Mouse (Mus musculus) hindbrain, embryonic 11.5 days (tissue): Measurements from ENCODE around the gene Krt13. TPM values are rescaled to one million over a fixed set of nuclear protein-coding genes. Genes with fewer than 3 reads are reported as not detected.

Experiments used
- ATAC-seq: fragments of 200-750 bp; cut with Nextera tagmentation; 2 replicates; pipeline ENCODE4 v1.8.0; 2017; ENCODE audit warnings: mild to moderate bottlenecking, moderate TSS enrichment, moderate library complexity; ENCODE audit not compliant: low FRiP score
- DNase-seq: peaks from one replicate; pipeline ENCODE4 v3.0.0-alpha.2; 2015; ENCODE audit warnings: low spot score
- H3K27ac ChIP-seq: fragments of 300-500 bp; sonication (generic); 2 replicates; pipeline ENCODE4 v1.5.1; 2014; ENCODE audit warnings: mild to moderate bottlenecking, low read depth, low read length
- H3K27me3 ChIP-seq: fragments of 300-500 bp; sonication (generic); 2 replicates; pipeline ENCODE4 v1.6.1; 2014; ENCODE audit warnings: mild to moderate bottlenecking, low read length, moderate library complexity, mixed read lengths; ENCODE audit not compliant: control insufficient read depth, insufficient read depth
- H3K36me3 ChIP-seq: fragments of 300-500 bp; sonication (generic); 2 replicates; pipeline ENCODE4 v1.6.1; 2014; ENCODE audit warnings: mild to moderate bottlenecking, low read length, moderate library complexity, mixed read lengths; ENCODE audit not compliant: control insufficient read depth, insufficient read depth
- H3K4me1 ChIP-seq: fragments of 300-500 bp; sonication (generic); replicated peaks from 2 replicates; pipeline ENCODE4 v1.6.1; 2014; ENCODE audit warnings: low read length, mixed read lengths; ENCODE audit not compliant: control insufficient read depth, insufficient read depth
- H3K4me2 ChIP-seq: fragments of 300-500 bp; sonication (generic); replicated peaks from 2 replicates; pipeline ENCODE4 v1.6.1; 2014; ENCODE audit warnings: mild to moderate bottlenecking, low read depth, low read length
- H3K4me3 ChIP-seq: fragments of 300-500 bp; sonication (generic); 2 replicates; pipeline ENCODE4 v1.5.1; 2014; ENCODE audit warnings: low read depth, low read length
- H3K9ac ChIP-seq: fragments of 300-500 bp; sonication (generic); 2 replicates; pipeline ENCODE4 v1.6.1; 2014; ENCODE audit warnings: low read depth, low read length
- H3K9me3 ChIP-seq: fragments of 300-500 bp; sonication (generic); 2 replicates; pipeline ENCODE4 v1.6.1; 2016; ENCODE audit warnings: low read length; ENCODE audit not compliant: control insufficient read depth
- WGBS: fragments of 180-500 bp; shearing (Covaris S2); extraction: QIAGEN DNeasy Blood & Tissue Kit; methylation state at CpG from one replicate; pipeline ENCODE4 v1.1.7; 2014; 5-methylcytosine and 5-hydroxymethylcytosine counted together
- polyA plus RNA-seq: library from polyadenylated mRNA; unstranded; fragments of >200 nt; fragmentation: Nextera tagmentation; extraction: Ambion mirVana; gene quantifications from 2 replicates; pipeline ENCODE4 v1.2.1, GENCODE M21; 2014

Gene Krt13
- polyA plus RNA-seq, result not detected in 2 replicates

GRCm38 (mm10) chr11:100121466-100121865, at the start of gene Krt13:
Gene Krt13 (minus strand): TSS chr11:100121566.
- Histone ChIP-seq H3K4me1 (no peaks in the 10 kb centered on the region), H3K27me3 (no peaks in the 10 kb centered on the region), H3K9ac (no peak within 1 kb of the TSS), H3K36me3 (no peaks in the 10 kb centered on the region), H3K9me3 (no peaks in the 10 kb centered on the region), H3K4me2 (no peak within 1 kb of the TSS), H3K27ac (no peak within 1 kb of the TSS), H3K4me3 (no peak within 1 kb of the TSS)
- ATAC-seq (no peak), DNase-seq (no peak)
- WGBS, result 85% methylated on average over 3 of the region's 3 CpGs

- H3K4me3 ChIP-seq, result no peak overlapping the region
- H3K36me3 ChIP-seq, result no peaks in the 10 kb centered on the region
- 32% methylated on average over 14 of the region's 14 CpGs for WGBS
- no peaks in the 10 kb centered on the region for H3K9me3 ChIP-seq
- no peak overlapping the region for H3K9ac ChIP-seq
- no peaks in the 10 kb centered on the region for H3K4me1 ChIP-seq
- H3K27me3 ChIP-seq, result no peaks in the 10 kb centered on the region
- H3K4me2 ChIP-seq, result no peak overlapping the region
- peak; percentile 92 for DNase-seq
- ATAC-seq, result peak; percentile 38; the same call in 1 of the 2 replicates
- no peak overlapping the region for H3K27ac ChIP-seq
These were observed 47.7 kb upstream of the Krt13 start for GRCm38 (mm10) chr11:100168765-100169762.

GRCm38 (mm10) chr11:100168071-100168470, 46.7 kb upstream of the Krt13 start:
- no peak overlapping the region for H3K4me3 ChIP-seq
- no peaks in the 10 kb centered on the region for H3K4me1 ChIP-seq
- H3K36me3 ChIP-seq, result no peaks in the 10 kb centered on the region
- H3K27me3 ChIP-seq, result no peaks in the 10 kb centered on the region
- no peak overlapping the region for H3K27ac ChIP-seq
- no peak overlapping the region for H3K9ac ChIP-seq
- H3K9me3 ChIP-seq, result no peaks in the 10 kb centered on the region
- ATAC-seq (no peak), DNase-seq (no peak)
- 86% methylated on average over 8 of the region's 8 CpGs for WGBS
- no peak overlapping the region for H3K4me2 ChIP-seq

GRCm38 (mm10) chr11:100164392-100164791, 43.0 kb upstream of the Krt13 start:
- H3K27ac ChIP-seq, result no peak overlapping the region
- no peak overlapping the region for H3K4me2 ChIP-seq
- no peak overlapping the region for H3K4me3 ChIP-seq
- H3K4me1 ChIP-seq, result no peaks in the 10 kb centered on the region
- DNase-seq (no peak), ATAC-seq (no peak)
- H3K9me3 ChIP-seq, result no peaks in the 10 kb centered on the region
- H3K36me3 ChIP-seq, result no peaks in the 10 kb centered on the region
- no peaks in the 10 kb centered on the region for H3K27me3 ChIP-seq
- no peak overlapping the region for H3K9ac ChIP-seq
- WGBS, result 63% methylated on average over 7 of the region's 7 CpGs

DNA sequence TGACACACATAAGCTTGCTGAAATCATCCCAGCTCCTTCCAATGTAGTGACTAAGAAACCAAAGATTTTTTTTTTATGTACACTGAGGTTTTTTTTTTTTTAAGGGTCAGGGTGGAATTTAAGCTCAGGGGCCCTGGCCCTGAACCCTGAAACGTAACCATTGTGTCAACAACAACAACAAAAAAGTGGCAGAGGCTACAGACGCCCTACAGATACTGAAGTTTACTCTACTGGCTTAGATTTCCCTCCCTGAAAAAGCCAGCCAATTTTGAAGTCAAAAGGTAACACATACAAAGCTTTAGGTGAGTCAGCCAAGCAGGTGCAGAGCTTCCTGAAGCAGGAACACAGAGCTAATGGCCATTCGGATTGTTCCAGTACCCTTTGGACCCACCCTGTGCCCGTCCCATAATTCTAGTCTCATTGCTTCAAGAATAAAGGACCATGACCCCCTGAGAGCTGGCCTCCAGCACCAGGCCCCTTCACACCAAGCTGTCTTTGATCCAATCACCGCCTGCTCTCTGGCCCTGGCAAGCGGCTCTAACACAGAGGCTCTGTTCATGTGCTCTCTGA, 36.6 kb upstream of the Krt13 start:
- 71% methylated on average over 6 of the region's 6 CpGs for WGBS
- Histone ChIP-seq H3K9me3 (no peaks in the 10 kb centered on the region), H3K27me3 (no peaks in the 10 kb centered on the region), H3K4me3 (no peak overlapping the region), H3K36me3 (no peaks in the 10 kb centered on the region), H3K27ac (no peak overlapping the region), H3K4me2 (no peak overlapping the region), H3K9ac (no peak overlapping the region), H3K4me1 (no peaks in the 10 kb centered on the region)
- no peak for DNase-seq
- ATAC-seq, result no peak

DNA sequence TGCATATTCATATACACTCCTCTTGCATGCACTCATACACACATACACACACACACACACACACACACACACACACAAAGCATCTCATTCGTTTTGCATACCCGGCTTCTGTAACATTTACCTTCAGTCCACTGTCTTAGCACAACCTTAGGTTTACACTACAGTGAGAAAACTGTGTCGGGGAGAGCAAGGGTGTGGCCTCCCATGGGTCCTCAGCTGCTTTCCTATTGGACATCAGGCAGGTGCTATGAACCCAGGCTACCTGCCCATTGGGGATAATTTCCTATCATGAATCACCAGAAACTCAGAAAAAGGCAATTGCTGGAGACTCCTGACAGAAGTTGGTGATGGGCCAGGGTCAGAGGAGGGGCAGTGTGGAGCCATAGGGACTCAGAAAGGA, 36.0 kb upstream of the Krt13 start:
- 85% methylated on average over 3 of the region's 3 CpGs for WGBS
- H3K4me2 ChIP-seq, result no peak overlapping the region
- H3K9me3 ChIP-seq, result no peaks in the 10 kb centered on the region
- DNase-seq (no peak), ATAC-seq (no peak)
- H3K4me1 ChIP-seq, result no peaks in the 10 kb centered on the region
- no peak overlapping the region for H3K4me3 ChIP-seq
- H3K9ac ChIP-seq, result no peak overlapping the region
- H3K27me3 ChIP-seq, result no peaks in the 10 kb centered on the region
- no peaks in the 10 kb centered on the region for H3K36me3 ChIP-seq
- H3K27ac ChIP-seq, result no peak overlapping the region

DNA sequence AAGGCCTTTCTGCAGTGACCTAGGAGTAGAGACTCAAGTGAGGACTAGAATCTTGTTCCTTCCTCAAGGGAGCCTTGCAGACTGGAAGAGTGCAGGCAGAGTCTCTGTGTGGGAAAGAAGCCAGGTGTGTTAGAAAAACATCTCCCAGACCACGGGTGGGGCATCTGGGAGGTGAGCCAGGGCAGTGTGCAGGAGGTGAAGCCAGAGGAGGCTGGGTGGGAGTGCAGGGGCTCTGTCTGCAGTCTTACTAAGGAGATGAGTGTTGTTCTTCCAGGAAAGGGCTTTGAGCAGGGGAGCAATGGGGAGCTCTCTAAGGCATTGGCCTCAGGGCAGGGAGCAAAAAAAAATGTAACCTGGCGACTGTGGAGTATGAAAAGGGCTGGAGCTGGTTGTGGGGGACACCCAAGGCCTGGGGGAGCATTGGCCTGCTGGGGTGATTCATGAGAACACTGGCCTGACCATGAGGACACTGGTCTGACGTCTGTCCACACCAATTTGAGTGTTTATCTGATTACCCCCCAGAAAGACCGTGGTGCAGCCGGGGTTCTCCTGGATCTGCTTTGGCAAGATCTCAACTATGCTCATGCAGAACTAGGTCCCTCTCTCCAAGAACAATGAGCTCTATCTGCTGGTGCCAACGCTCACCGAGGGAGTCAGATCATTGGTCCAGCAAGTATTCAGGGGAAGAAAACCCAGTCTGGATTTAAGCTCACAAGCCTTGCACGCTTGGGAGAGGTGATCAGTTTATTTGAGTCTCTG, 34.3 kb upstream of the Krt13 start:
- Histone ChIP-seq H3K27me3 (no peaks in the 10 kb centered on the region), H3K9ac (no peak overlapping the region), H3K4me1 (no peaks in the 10 kb centered on the region), H3K27ac (no peak overlapping the region), H3K4me2 (no peak overlapping the region), H3K36me3 (no peaks in the 10 kb centered on the region), H3K4me3 (no peak overlapping the region), H3K9me3 (no peaks in the 10 kb centered on the region)
- WGBS, result 80% methylated on average over 8 of the region's 8 CpGs
- DNase-seq (no peak), ATAC-seq (no peak)

GRCm38 (mm10) chr11:100148615-100149330, 27.4 kb upstream of the Krt13 start, which contains the start of gene Krt19:
Gene Krt19 (minus strand): TSS chr11:100148665.
- Histone ChIP-seq H3K27me3 (peaks cover 23% of the 10 kb centered on the region), H3K9ac (no peak within 1 kb of the TSS), H3K9me3 (no peaks in the 10 kb centered on the region), H3K4me1 (0 out of 2 replicates have a peak, but pooled peaks cover 4% of the 10 kb centered on the region), H3K27ac (no peak within 1 kb of the TSS), H3K36me3 (no peaks in the 10 kb centered on the region), H3K4me3 (no peak within 1 kb of the TSS), H3K4me2 (no peak within 1 kb of the TSS)
- 45% methylated on average over 9 of the region's 9 CpGs for WGBS
- no peak for ATAC-seq
- DNase-seq, result no peak
